Mouse (Mus musculus): ENCODE measurements around the gene Plcb1. TPM values are rescaled to one million over a fixed set of nuclear protein-coding genes. Genes with fewer than 3 reads are reported as not detected.

Plcb1 gene
- polyA plus RNA-seq, 1 experiment from 2014 or later = 11.4 TPM

DNA sequence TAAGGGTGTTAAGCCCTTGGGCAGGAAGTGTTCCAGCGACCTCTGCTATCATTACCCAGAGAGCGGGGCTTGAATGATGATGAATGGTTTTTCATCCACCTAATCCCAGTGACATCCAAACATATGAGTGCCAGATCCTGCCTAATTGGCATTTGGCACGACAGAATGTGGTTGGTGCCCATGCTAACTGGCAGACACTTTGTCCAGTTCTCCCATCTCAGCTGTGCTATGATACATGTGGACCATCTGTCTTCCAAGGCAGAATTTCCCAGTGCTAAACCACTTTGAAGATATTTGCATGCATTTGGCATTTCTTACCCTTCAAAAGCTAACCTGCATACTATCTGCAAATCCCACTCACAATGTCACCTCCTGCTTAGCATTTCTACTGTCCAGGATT, 492.6 kb downstream of the Plcb1 start:
- no peaks in the 10 kb centered on the region for H3K4me1 ChIP-seq (replicated peaks)
- H3K27me3 ChIP-seq = no peaks in the 10 kb centered on the region
- no peak overlapping the region for H3K4me3 ChIP-seq (replicated peaks)
- H3K27ac ChIP-seq = no peak overlapping the region
- H3K4me2 ChIP-seq = no peak overlapping the region
- no peak for ATAC-seq (ENCODE audit: insufficient number of reproducible peaks, insufficient read depth, low FRiP score, low TSS enrichment, low read depth)
- H3K9me3 ChIP-seq = no peaks in the 10 kb centered on the region
- H3K9ac ChIP-seq (replicated peaks) = no peak overlapping the region
- WGBS = 22% methylated on average over 3 of the region's 3 CpGs
- no peaks in the 10 kb centered on the region for H3K36me3 ChIP-seq

DNA sequence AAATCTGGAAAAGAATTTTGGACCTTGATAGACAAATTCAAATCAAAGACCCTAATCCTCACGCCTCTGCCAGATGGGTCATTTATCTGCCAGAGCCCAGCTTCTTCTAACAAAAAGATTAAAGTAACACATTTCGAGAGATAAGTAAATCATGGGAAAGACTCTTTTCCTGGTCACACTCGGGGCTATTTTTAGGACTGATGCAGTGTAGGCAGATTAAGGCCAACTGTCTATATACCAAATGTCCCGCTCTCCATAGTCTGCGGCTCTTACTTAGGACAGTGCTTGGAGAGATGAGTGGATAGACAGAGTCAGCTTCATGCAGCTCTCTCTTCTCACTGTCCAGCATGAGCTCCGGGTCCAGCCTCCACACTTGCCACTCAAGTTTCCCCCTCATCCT, 493.2 kb downstream of the Plcb1 start:
- Histone ChIP-seq H3K9ac (replicated peaks) (no peak overlapping the region), H3K36me3 (no peaks in the 10 kb centered on the region), H3K27me3 (no peaks in the 10 kb centered on the region), H3K4me3 (replicated peaks) (no peak overlapping the region), H3K4me1 (replicated peaks) (no peaks in the 10 kb centered on the region), H3K4me2 (no peak overlapping the region), H3K9me3 (no peaks in the 10 kb centered on the region), H3K27ac (no peak overlapping the region)
- 63% methylated on average over 6 of the region's 6 CpGs for WGBS
- no peak for ATAC-seq (ENCODE audit: insufficient number of reproducible peaks, insufficient read depth, low FRiP score, low TSS enrichment, low read depth)

DNA sequence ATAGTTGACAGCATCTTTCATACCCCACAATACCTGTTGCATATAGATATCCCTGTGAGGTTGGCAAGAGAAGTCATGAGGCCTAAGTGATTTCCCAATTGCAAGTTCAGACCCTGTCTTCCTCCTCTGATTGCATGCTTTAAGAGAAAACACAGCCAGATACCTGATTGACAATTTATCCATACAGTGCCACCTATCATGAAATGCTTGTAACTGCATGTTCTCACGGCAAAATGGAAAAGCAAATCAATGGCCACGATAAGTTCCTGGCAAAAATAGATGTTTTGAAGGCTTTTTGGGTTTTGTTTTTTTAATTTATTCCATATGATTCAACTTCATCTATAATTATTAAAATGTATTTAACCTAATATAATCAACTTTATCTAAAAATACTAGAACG, 497.9 kb downstream of the Plcb1 start:
- no peak for ATAC-seq (ENCODE audit: insufficient number of reproducible peaks, insufficient read depth, low FRiP score, low TSS enrichment, low read depth)
- no peak overlapping the region for H3K27ac ChIP-seq
- no peaks in the 10 kb centered on the region for H3K9me3 ChIP-seq
- H3K36me3 ChIP-seq = no peaks in the 10 kb centered on the region
- no peak overlapping the region for H3K4me3 ChIP-seq (replicated peaks)
- H3K9ac ChIP-seq (replicated peaks) = no peak overlapping the region
- WGBS = 77% methylated on average over 3 of the region's 3 CpGs
- H3K4me1 ChIP-seq (replicated peaks) = no peaks in the 10 kb centered on the region
- no peaks in the 10 kb centered on the region for H3K27me3 ChIP-seq
- no peak overlapping the region for H3K4me2 ChIP-seq

DNA sequence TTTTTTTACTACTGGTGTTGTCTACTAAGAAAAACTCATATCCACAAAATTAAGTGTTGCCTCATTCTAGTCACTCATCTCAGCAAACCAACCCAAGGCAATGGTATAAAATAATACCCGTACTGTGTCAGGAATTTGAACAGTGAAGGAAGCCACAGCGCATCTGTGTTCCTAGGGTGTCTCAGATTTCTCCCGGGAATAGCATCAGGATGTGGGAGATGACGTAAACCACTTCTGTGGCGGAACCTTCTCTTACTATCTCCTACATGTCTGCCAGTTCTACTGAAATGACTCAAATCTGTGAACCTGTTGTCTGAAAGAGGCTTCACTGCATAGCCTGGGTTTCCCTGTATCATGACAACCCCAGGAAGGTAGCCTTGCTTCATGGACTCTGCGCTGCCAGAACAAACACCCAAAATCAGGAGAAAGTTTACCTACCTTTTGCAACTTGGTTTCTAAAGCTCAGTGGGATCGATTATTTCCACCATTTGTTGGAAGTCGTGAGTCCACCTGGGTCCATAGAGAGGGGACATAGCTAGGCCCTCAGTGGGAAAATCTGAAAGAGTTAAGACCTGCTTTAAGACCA, 510.4 kb downstream of the Plcb1 start:
- 90% methylated on average over 8 of the region's 8 CpGs for WGBS
- ATAC-seq (ENCODE audit: insufficient number of reproducible peaks, insufficient read depth, low FRiP score, low TSS enrichment, low read depth) = no peak
- Histone ChIP-seq H3K4me2 (no peak overlapping the region), H3K9ac (replicated peaks) (no peak overlapping the region), H3K27ac (no peak overlapping the region), H3K9me3 (no peaks in the 10 kb centered on the region), H3K4me1 (replicated peaks) (no peaks in the 10 kb centered on the region), H3K27me3 (no peaks in the 10 kb centered on the region), H3K36me3 (no peaks in the 10 kb centered on the region), H3K4me3 (replicated peaks) (no peak overlapping the region)

DNA sequence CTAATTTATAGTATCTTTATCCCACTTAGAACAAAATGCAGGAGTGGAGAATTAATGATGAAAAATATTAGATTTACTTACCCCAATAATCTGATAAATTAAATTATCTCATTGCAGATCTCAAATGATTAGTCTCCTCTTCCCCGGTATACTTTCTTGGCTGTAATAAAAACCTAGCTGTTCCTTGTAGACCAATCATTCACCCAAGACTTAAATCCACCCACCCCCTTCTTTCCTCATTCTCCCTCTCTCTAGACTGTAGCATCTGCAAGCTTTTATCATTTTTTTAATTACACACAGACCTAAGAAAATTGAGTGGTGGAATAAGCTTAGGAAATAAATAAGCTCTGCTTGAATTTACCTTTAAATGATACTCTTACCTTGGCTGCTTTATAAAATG, 514.6 kb downstream of the Plcb1 start:
- 67% methylated on average over 1 of the region's 1 CpGs for WGBS
- ATAC-seq (ENCODE audit: insufficient number of reproducible peaks, insufficient read depth, low FRiP score, low TSS enrichment, low read depth) = no peak
- no peaks in the 10 kb centered on the region for H3K36me3 ChIP-seq
- no peak overlapping the region for H3K4me2 ChIP-seq
- no peaks in the 10 kb centered on the region for H3K4me1 ChIP-seq (replicated peaks)
- H3K4me3 ChIP-seq (replicated peaks) = no peak overlapping the region
- no peaks in the 10 kb centered on the region for H3K27me3 ChIP-seq
- H3K9ac ChIP-seq (replicated peaks) = no peak overlapping the region
- H3K27ac ChIP-seq = no peak overlapping the region
- H3K9me3 ChIP-seq = no peaks in the 10 kb centered on the region

DNA sequence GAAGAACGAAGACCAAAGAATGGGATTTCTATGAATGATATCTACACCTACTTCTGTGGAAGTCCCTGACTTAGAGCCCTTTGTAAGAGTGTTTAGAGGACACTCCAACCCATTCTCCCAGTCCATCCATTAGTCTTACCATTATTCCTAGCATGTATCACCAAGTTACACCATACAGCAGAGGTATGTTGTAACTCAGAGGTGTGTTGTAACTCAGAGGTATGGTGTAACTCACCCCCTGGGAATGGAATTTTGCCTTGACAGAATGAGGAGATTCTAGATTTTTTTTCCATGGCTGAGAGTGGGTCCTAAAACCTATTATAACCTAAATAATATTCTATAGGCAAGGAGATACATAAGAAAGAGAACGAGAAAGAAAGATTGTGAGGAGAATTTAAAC, 516.6 kb downstream of the Plcb1 start:
- 87% methylated on average over 2 of the region's 2 CpGs for WGBS

DNA sequence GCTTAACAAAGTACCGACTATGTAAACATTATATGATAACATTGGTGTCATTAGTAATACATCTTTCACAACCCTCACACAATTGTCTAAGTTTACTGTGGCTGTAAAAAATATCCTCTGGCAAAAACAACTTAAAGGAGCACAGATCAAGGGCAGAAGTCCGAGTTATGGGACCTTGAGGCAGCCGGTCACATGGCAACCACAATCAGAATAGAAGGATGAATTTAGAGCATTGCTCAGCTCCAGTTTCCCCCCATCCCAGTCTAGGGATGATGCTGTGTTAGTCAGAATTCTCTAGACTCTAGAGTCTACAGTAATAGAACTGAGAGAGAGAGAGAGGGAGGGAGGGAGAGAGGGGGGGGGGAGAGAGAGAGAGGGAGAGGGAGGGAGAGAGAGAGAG, 519.3 kb downstream of the Plcb1 start:
- WGBS = 79% methylated on average over 3 of the region's 3 CpGs
- Histone ChIP-seq H3K27ac (no peak overlapping the region), H3K4me3 (replicated peaks) (no peak overlapping the region), H3K9ac (replicated peaks) (no peak overlapping the region), H3K9me3 (no peaks in the 10 kb centered on the region), H3K36me3 (no peaks in the 10 kb centered on the region), H3K27me3 (no peaks in the 10 kb centered on the region), H3K4me1 (replicated peaks) (no peaks in the 10 kb centered on the region), H3K4me2 (no peak overlapping the region)
- ATAC-seq (ENCODE audit: insufficient number of reproducible peaks, insufficient read depth, low FRiP score, low TSS enrichment, low read depth) = no peak

More for the DNA sequence above, 516.6 kb downstream of the Plcb1 start:
- Histone ChIP-seq H3K4me3 (replicated peaks) (no peak overlapping the region), H3K27me3 (no peaks in the 10 kb centered on the region), H3K36me3 (no peaks in the 10 kb centered on the region), H3K9ac (replicated peaks) (no peak overlapping the region), H3K4me2 (no peak overlapping the region), H3K27ac (no peak overlapping the region), H3K4me1 (replicated peaks) (no peaks in the 10 kb centered on the region), H3K9me3 (no peaks in the 10 kb centered on the region)
- ATAC-seq (ENCODE audit: insufficient number of reproducible peaks, insufficient read depth, low FRiP score, low TSS enrichment, low read depth) = no peak

DNA sequence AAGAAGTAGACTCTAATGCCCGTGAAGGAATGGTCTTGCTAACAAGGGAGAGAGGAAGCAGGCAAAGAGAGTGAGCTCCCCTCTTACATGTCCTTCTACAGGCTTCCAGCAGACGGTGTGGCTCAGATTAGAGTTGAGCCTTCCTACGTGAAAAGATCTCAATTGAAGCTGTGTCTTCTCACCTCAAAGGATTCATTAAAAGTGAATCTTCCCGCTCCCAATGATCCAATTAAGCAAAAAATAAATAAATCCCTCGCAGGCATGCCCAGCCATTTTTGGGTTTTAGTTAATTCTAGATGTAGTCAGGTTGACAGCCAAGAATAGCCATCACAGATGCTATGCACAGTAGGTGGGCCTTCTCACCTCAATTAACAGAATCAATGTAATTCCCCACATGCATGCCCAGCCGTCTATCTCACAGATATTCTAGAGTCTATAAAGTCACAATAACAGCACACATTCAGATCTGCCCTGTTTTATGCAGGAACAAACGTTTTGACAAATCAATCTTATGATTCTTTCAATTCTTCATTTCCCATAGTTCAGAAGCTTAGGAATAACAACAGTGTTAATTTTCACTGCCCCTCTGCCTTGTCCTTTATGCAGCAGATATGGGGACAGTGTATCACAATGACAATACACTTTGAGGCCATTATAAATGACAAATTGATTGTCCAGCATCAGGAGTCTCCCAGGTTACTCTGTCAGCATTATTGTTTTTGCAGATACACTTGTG, 520.0 kb downstream of the Plcb1 start:
- H3K4me2 ChIP-seq = no peak overlapping the region
- WGBS = 66% methylated on average over 7 of the region's 7 CpGs
- no peaks in the 10 kb centered on the region for H3K9me3 ChIP-seq
- no peak overlapping the region for H3K9ac ChIP-seq (replicated peaks)
- no peaks in the 10 kb centered on the region for H3K27me3 ChIP-seq
- no peaks in the 10 kb centered on the region for H3K4me1 ChIP-seq (replicated peaks)
- no peaks in the 10 kb centered on the region for H3K36me3 ChIP-seq
- no peak overlapping the region for H3K4me3 ChIP-seq (replicated peaks)
- ATAC-seq (ENCODE audit: insufficient number of reproducible peaks, insufficient read depth, low FRiP score, low TSS enrichment, low read depth) = no peak
- H3K27ac ChIP-seq = no peak overlapping the region

DNA sequence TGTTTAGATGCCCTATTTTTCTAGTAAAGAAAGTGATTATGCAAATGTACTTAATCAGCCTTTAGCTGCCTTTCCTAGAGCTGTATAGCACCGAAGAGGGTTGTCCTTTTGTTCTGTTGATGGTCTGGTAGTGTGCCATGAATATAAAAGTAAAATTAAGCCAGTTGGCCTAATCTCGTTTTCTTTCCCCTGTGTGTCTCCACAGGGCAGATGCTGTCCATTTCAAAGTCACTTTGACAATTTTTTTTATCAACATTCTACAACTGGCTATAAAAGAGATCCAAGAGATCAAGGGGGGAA, 520.6 kb downstream of the Plcb1 start:
- Histone ChIP-seq H3K36me3 (no peaks in the 10 kb centered on the region), H3K4me3 (replicated peaks) (no peak overlapping the region), H3K9ac (replicated peaks) (no peak overlapping the region), H3K9me3 (no peaks in the 10 kb centered on the region), H3K27ac (no peak overlapping the region), H3K4me1 (replicated peaks) (no peaks in the 10 kb centered on the region), H3K27me3 (no peaks in the 10 kb centered on the region), H3K4me2 (no peak overlapping the region)
- 68% methylated on average over 2 of the region's 2 CpGs for WGBS
- ATAC-seq (ENCODE audit: insufficient number of reproducible peaks, insufficient read depth, low FRiP score, low TSS enrichment, low read depth) = no peak

DNA sequence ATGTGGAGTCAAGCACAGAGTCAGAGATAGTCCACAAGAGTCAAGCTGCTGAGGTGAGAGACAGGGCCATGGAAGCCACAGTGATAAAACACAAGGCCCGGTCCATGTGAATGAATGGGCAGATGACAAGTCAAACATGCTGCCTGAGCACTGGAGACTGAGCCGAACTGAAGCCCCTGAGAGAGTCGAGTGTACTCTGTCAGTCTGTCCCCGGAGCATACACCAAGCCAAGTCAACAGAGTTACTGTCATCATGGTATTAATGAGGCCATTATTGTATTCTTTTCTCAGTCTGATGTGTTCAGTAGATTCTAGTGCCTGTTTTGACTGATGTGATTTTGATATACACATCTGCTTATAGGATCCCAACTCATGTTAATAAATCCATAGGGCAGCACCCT, 521.9 kb downstream of the Plcb1 start:
- H3K27ac ChIP-seq = no peak overlapping the region
- no peak overlapping the region for H3K4me2 ChIP-seq
- H3K9me3 ChIP-seq = no peaks in the 10 kb centered on the region
- ATAC-seq (ENCODE audit: insufficient number of reproducible peaks, insufficient read depth, low FRiP score, low TSS enrichment, low read depth) = no peak
- no peak overlapping the region for H3K4me3 ChIP-seq (replicated peaks)
- no peaks in the 10 kb centered on the region for H3K27me3 ChIP-seq
- WGBS = 92% methylated on average over 4 of the region's 4 CpGs
- no peaks in the 10 kb centered on the region for H3K4me1 ChIP-seq (replicated peaks)
- H3K9ac ChIP-seq (replicated peaks) = no peak overlapping the region
- no peaks in the 10 kb centered on the region for H3K36me3 ChIP-seq

DNA sequence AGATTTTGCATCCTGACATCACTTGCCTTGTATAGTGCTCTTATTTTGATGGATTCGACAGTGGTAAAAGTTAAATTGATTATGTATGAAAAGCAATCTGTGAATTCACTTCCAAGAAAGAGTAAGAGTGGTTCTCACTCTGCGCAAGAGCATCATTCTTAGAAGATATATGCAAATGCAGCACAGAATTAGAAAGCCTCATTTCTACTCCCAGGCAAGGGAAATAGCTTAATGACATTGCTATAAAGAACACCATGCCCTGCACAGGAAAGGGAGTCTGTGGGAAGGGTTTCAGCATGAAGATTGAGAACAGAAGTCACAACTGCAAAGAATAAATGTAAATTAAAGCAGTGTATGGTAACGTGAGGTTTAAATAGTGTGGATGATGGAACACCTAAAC, 530.1 kb downstream of the Plcb1 start:
- H3K4me2 ChIP-seq = no peak overlapping the region
- H3K4me3 ChIP-seq (replicated peaks) = no peak overlapping the region
- no peak overlapping the region for H3K27ac ChIP-seq
- no peaks in the 10 kb centered on the region for H3K27me3 ChIP-seq
- WGBS = 83% methylated on average over 3 of the region's 3 CpGs
- no peak overlapping the region for H3K9ac ChIP-seq (replicated peaks)
- no peaks in the 10 kb centered on the region for H3K9me3 ChIP-seq
- ATAC-seq (ENCODE audit: insufficient number of reproducible peaks, insufficient read depth, low FRiP score, low TSS enrichment, low read depth) = no peak
- no peaks in the 10 kb centered on the region for H3K4me1 ChIP-seq (replicated peaks)
- no peaks in the 10 kb centered on the region for H3K36me3 ChIP-seq

DNA sequence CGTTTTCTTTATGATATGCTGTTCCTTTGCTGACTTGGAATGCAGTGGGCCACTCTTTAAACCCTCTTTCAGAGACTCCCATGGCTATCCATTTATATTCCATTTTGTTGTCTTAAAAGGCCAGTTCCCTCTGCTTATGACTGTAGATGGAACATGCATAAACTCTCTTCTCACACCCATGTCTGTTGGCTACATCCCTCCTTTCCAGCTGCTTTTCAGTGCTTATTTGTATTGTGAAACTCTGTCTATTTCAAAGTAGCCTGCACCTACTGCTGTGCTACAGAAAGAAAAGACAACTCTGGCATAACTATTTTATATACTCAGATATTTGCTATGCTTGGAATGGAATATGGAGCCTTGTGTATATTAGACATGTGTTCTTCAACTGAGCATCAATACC, 532.3 kb downstream of the Plcb1 start:
- Histone ChIP-seq H3K36me3 (no peaks in the 10 kb centered on the region), H3K27me3 (no peaks in the 10 kb centered on the region), H3K27ac (no peak overlapping the region), H3K4me1 (replicated peaks) (no peaks in the 10 kb centered on the region), H3K4me3 (replicated peaks) (no peak overlapping the region), H3K4me2 (no peak overlapping the region), H3K9ac (replicated peaks) (no peak overlapping the region), H3K9me3 (no peaks in the 10 kb centered on the region)
- no peak for ATAC-seq (ENCODE audit: insufficient number of reproducible peaks, insufficient read depth, low FRiP score, low TSS enrichment, low read depth)
- 89% methylated on average over 1 of the region's 1 CpGs for WGBS

Data from limb, embryonic 12.5 days (tissue).